Mouse (Mus musculus) cerebellum, adult 9-11 months (tissue): Measurements from ENCODE around the gene Gpc6.

Experiments
- DNase-seq: peaks from one replicate; pipeline ENCODE4 v3.0.0; 2022

The Gpc6 gene

GRCm38 (mm10) chr14:116947939-116948591, 22.9 kb downstream of the Gpc6 start:
- DNase-seq = no peak

GRCm38 (mm10) chr14:116957154-116957553, 32.0 kb downstream of the Gpc6 start:
- DNase-seq = no peak

GRCm38 (mm10) chr14:116964837-116965236, 39.7 kb downstream of the Gpc6 start:
- no peak for DNase-seq

GRCm38 (mm10) chr14:116974708-116975107, 49.6 kb downstream of the Gpc6 start:
- DNase-seq = no peak

GRCm38 (mm10) chr14:116975224-116975623, 50.1 kb downstream of the Gpc6 start:
- no peak for DNase-seq

- no peak for DNase-seq
Measured at GRCm38 (mm10) chr14:116977259-116977658, 52.1 kb downstream of the Gpc6 start.

GRCm38 (mm10) chr14:116979714-116980382, 54.7 kb downstream of the Gpc6 start:
- DNase-seq = peak; percentile 7

GRCm38 (mm10) chr14:116981711-116982110, 56.6 kb downstream of the Gpc6 start:
- DNase-seq = no peak

- DNase-seq = no peak
Measured at GRCm38 (mm10) chr14:116987341-116987740, 62.2 kb downstream of the Gpc6 start.

- DNase-seq = no peak
Measured at GRCm38 (mm10) chr14:117000376-117000775, 75.3 kb downstream of the Gpc6 start.

- DNase-seq = no peak
Measured at GRCm38 (mm10) chr14:117002313-117002712, 77.2 kb downstream of the Gpc6 start.

- no peak for DNase-seq
Measured at GRCm38 (mm10) chr14:117008781-117009180, 83.7 kb downstream of the Gpc6 start.

- no peak for DNase-seq
Measured at GRCm38 (mm10) chr14:117012969-117013368, 87.9 kb downstream of the Gpc6 start.

GRCm38 (mm10) chr14:117013554-117014117, 88.5 kb downstream of the Gpc6 start:
- DNase-seq = no peak

- no peak for DNase-seq
Measured at GRCm38 (mm10) chr14:117015333-117015922, 90.3 kb downstream of the Gpc6 start.

GRCm38 (mm10) chr14:117022180-117022799, 97.2 kb downstream of the Gpc6 start:
- DNase-seq = no peak

GRCm38 (mm10) chr14:117034146-117034545, 109.0 kb downstream of the Gpc6 start:
- DNase-seq = no peak

GRCm38 (mm10) chr14:117041017-117041416, 115.9 kb downstream of the Gpc6 start:
- no peak for DNase-seq

GRCm38 (mm10) chr14:117048951-117049350, 123.8 kb downstream of the Gpc6 start:
- no peak for DNase-seq

GRCm38 (mm10) chr14:117050877-117051276, 125.8 kb downstream of the Gpc6 start:
- DNase-seq = no peak

- DNase-seq = no peak
Measured at GRCm38 (mm10) chr14:117053361-117053760, 128.2 kb downstream of the Gpc6 start.

GRCm38 (mm10) chr14:117055134-117055533, 130.0 kb downstream of the Gpc6 start:
- no peak for DNase-seq

GRCm38 (mm10) chr14:117061078-117061477, 136.0 kb downstream of the Gpc6 start:
- DNase-seq = no peak
